Mouse (Mus musculus) adrenal gland, adult 10 weeks (tissue): ENCODE results near the gene Rxfp1. TPM values are rescaled to one million over a fixed set of nuclear protein-coding genes. Genes with fewer than 3 reads are reported as not detected.

Source experiments
- polyA plus RNA-seq: library from polyadenylated mRNA; stranded (reverse); fragments of 350-450 nt; fragmentation: Illumina TruSeq; extraction: RNeasy Lipid Tissue Mini Kit (QIAGEN cat#74804); gene quantifications from one replicate; pipeline ENCODE4 v1.2.3, GENCODE M21; 2014; ENCODE audit warnings: low read depth, low replicate concordance

Gene Rxfp1
- polyA plus RNA-seq = not detected

GRCm38 (mm10) chr3:79737780-79738179 lies at the start of gene Rxfp1:
TSS of gene Rxfp1 (minus strand) at chr3:79737880.

GRCm38 (mm10) chr3:79629416-79629730 lies 108.3 kb downstream of the Rxfp1 start, which contains the start of gene Etfdh:
TSS of gene Etfdh (minus strand) at chr3:79629500.

GRCm38 (mm10) chr3:79628561-79629415 lies 108.9 kb downstream of the Rxfp1 start, which contains the start of gene 4930579G24Rik:
TSS of gene 4930579G24Rik (plus strand) at chr3:79629079.

Other genes with a start within 250 kb of the Rxfp1 start
- gene Fnip2, start 170.1 kb downstream of the Rxfp1 start, polyA plus RNA-seq = 4.8 TPM
- gene Ppid, start 146.5 kb downstream of the Rxfp1 start, polyA plus RNA-seq = 275 TPM
- gene 4930579G24Rik, start 108.8 kb downstream of the Rxfp1 start, polyA plus RNA-seq = 5.8 TPM
- 406 TPM for gene Etfdh, start 108.4 kb downstream of the Rxfp1 start, polyA plus RNA-seq
- gene Tmem144, start 114.9 kb upstream of the Rxfp1 start, polyA plus RNA-seq = 56.9 TPM
- gene Fam198b, start 146.7 kb upstream of the Rxfp1 start, polyA plus RNA-seq = 25.7 TPM